18 mouse cellular contexts compared by ENCODE assay signal in genomic region chr13:28917379-28918250, GRCm38 (mm10). TPM values are rescaled to one million over a fixed set of nuclear protein-coding genes. Genes with fewer than 3 reads are reported as not detected.
DNase-seq lines count a peak whose midpoint lies in the region; ATAC-seq lines count a peak whose summit lies in the region.
"Had no signal": no experiment of that assay in that cellular context is flagged by ENCODE, and none has a peak within 500 bp of the region (broad histone marks: within the 10 kb centered on the region; RNA-seq: fewer than 3 reads in every experiment).

No protein-coding gene starts in this region.

- no peaks in the 10 kb centered on the region for H3K36me3 ChIP-seq in stomach, embryonic 16.5 days (ENCODE audit: control insufficient read depth, insufficient read depth, low read length)
- H3K36me3 ChIP-seq: G1E had no signal

- no peaks in the 10 kb centered on the region for H3K4me1 ChIP-seq in stomach, embryonic 16.5 days (ENCODE audit: control insufficient read depth, insufficient read depth, low read length)

- no peaks in the 10 kb centered on the region for H3K27me3 ChIP-seq in stomach, embryonic 16.5 days (ENCODE audit: control insufficient read depth, insufficient read depth, low read length)

- no peak for DNase-seq in frontal cortex, postnatal 36 days (ENCODE audit: low spot score in 2 of 2)
- peak; percentile 52 for DNase-seq in 416B (ENCODE audit: low read depth)
- no peak for DNase-seq in layer of hippocampus, adult 8-10 months (ENCODE audit: low spot score in 2 of 2)
- DNase-seq in cerebellum, adult 11-12 months: no peak
- DNase-seq in heart, postnatal 4 days: no peak
- DNase-seq: cerebellum, adult 9-11 months; embryo, embryonic 11 days; liver; lung, embryonic 14.5 days; retina, postnatal 1 day; spleen, adult 18-20 months had no signal

- H3K27ac ChIP-seq in stomach, embryonic 16.5 days (ENCODE audit: low read length): no peak overlapping the region
- H3K27ac ChIP-seq: hindbrain, postnatal 0 days; layer of hippocampus, adult 2 months had no signal

- H3K9ac ChIP-seq in stomach, embryonic 16.5 days (ENCODE audit: low read length): no peak overlapping the region
- H3K9ac ChIP-seq: lung, embryonic 14.5 days had no signal

- H3K9me3 ChIP-seq in stomach, embryonic 16.5 days (replicated peaks; ENCODE audit: control insufficient read depth, low read length): no peaks in the 10 kb centered on the region
- H3K9me3 ChIP-seq: G1E had no signal

- WGBS in stomach, embryonic 16.5 days: 74% methylated on average over 10 of the region's 10 CpGs

- no peak overlapping the region for H3K4me2 ChIP-seq in stomach, embryonic 16.5 days (ENCODE audit: low read depth, low read length)
- H3K4me2 ChIP-seq: lung, embryonic 14.5 days had no signal

- ATAC-seq in frontal cortex, adult (ENCODE audit: low TSS enrichment): peak; percentile 64
- peak; percentile 14; the same call in 1 of the 2 replicates for ATAC-seq in granulocyte monocyte progenitor cell, adult 5-6 weeks (replicated peaks; ENCODE audit: poor library complexity, severe bottlenecking)
- ATAC-seq in stomach, embryonic 16.5 days (ENCODE audit: insufficient read depth, low FRiP score): 0 out of 2 replicates have a peak, but pooled peaks have one; percentile 17
- ATAC-seq: activated CD4-positive, CD25-positive, alpha-beta regulatory T cell, adult 4 months; hindbrain, postnatal 0 days had no signal

- H3K4me3 ChIP-seq in stomach, embryonic 16.5 days (replicated peaks; ENCODE audit: low read length): no peak overlapping the region
- H3K4me3 ChIP-seq: layer of hippocampus, adult 2 months had no signal

RNA-seq across cellular contexts. Expression of gene Sox4, which starts 35.9 kb away (rescaled TPM):
- 25.7 and 31.6 TPM in 2 replicates for total RNA-seq in granulocyte monocyte progenitor cell, adult 5-6 weeks (2014; fragmentation: Nextera tagmentation)
- 38.6 and 41.5 TPM in 2 replicates for total RNA-seq in granulocyte monocyte progenitor cell, adult 5-6 weeks (2017)
- 12.5 and 16.8 TPM in 2 replicates for polyA plus RNA-seq in stomach, embryonic 16.5 days (2015; fragmentation: Nextera tagmentation; extraction: Ambion mirVana)
- total RNA-seq in layer of hippocampus, adult 8-10 months (2022): 10 to 100 TPM; 13.5 to 16.0 (median 14.4) TPM
- total RNA-seq in heart, postnatal 4 days (2021): 100 to 1,000 TPM; 117 to 131 TPM

Comparison
In these comparisons a context has a peak if more than half of its experiments do, and no peak if none do; other contexts are left out.
1. ATAC-seq: peak in every context shown above with its lines; median percentile 64 in frontal cortex, adult; 17 in stomach, embryonic 16.5 days; 14 in granulocyte monocyte progenitor cell, adult 5-6 weeks.